Mouse (Mus musculus) limb, embryonic 10.5 days (tissue): Measurements from ENCODE around the gene Ggct. TPM values are rescaled to one million over a fixed set of nuclear protein-coding genes. Genes with fewer than 3 reads are reported as not detected.

Source experiments
- DNase-seq: peaks from one replicate; pipeline ENCODE4 v3.0.0-alpha.2; 2017; ENCODE audit warnings: low spot score
- H3K27ac ChIP-seq: fragments of 300-500 bp; sonication (generic); 2 replicates; pipeline ENCODE4 v1.5.1; 2016; ENCODE audit warnings: mild to moderate bottlenecking
- H3K27me3 ChIP-seq: fragments of 300-500 bp; sonication (generic); 2 replicates; pipeline ENCODE4 v1.6.1; 2016; ENCODE audit warnings: low read depth, mild to moderate bottlenecking; ENCODE audit not compliant: poor library complexity, severe bottlenecking
- H3K36me3 ChIP-seq: fragments of 300-500 bp; sonication (generic); 2 replicates; pipeline ENCODE4 v1.6.1; 2016; ENCODE audit warnings: mild to moderate bottlenecking, moderate library complexity
- H3K4me1 ChIP-seq: fragments of 300-500 bp; sonication (generic); 2 replicates; pipeline ENCODE4 v1.6.1; 2016
- H3K4me3 ChIP-seq: fragments of 300-500 bp; sonication (generic); 2 replicates; pipeline ENCODE4 v1.5.1; 2016; ENCODE audit warnings: mild to moderate bottlenecking, moderate library complexity
- H3K9me3 ChIP-seq: fragments of 300-500 bp; sonication (generic); replicated peaks from 2 replicates; pipeline ENCODE4 v1.6.1; 2016; ENCODE audit warnings: mild to moderate bottlenecking
- WGBS: fragments of 180-500 bp; shearing (Covaris S2); methylation state at CpG from one replicate; pipeline ENCODE4 v1.1.7; 2016; 5-methylcytosine and 5-hydroxymethylcytosine counted together
- polyA plus RNA-seq: library from polyadenylated mRNA; unstranded; fragments of >200 nt; fragmentation: Nextera tagmentation; extraction: Ambion mirVana; gene quantifications from 2 replicates; pipeline ENCODE4 v1.2.1, GENCODE M21; 2016

The Ggct gene
- 8.5 and 11.9 TPM in 2 replicates for polyA plus RNA-seq

DNA sequence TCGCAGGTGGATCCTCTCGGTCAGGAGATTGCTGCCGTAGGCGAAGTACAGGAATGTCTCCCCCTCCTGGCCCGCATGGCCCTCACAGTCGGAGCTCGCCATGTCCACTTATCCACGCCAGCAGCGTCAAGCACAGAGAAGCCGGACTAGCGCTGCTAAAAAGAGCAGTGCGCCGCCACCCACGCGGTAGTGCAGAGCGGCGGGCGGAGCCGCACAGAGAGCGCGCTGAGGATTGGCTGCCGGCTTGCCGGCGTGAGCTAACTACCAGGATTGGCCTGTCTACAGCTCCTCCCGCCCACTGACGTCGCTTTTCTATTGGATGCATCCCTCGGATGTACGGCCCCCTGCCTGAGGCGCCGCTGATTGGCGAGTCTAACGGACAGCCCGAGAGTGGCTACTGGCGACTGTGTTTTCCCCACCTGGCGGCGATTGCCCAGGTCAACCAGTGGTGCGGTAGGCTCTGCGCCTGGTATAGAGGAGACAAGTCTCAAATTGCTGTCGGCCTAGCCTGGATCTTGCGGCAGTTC, at the start of gene Ggct:
Ggct (minus strand) TSS at position 217 of the 527 bp plus-strand sequence.
- peak within 1 kb of the TSS; percentile 73 for H3K27ac ChIP-seq

DNA sequence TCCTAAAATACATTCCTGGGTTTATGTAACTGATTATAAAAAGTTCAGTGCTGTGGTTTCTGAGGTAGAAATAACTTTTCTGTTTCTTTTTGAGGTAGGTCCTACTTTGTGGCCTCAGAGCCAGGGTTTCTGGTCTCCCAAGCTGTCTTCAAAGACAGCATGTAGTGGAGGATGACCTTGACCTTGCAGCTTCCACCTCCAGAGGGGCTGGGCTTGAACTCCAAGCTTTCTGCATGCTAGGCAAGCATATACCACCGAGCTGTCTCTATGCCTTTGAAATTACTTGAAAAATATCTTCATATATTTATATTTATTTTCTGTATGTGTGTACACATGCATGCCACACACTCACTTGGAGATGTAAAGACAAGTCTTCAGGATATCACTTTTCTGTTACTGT, 47.3 kb upstream of the Ggct start:
- Histone ChIP-seq H3K9me3 (no peaks in the 10 kb centered on the region), H3K4me1 (peaks cover 21% of the 10 kb centered on the region), H3K27me3 (no peaks in the 10 kb centered on the region), H3K27ac (no peak overlapping the region), H3K4me3 (no peak overlapping the region), H3K36me3 (no peaks in the 10 kb centered on the region)
- 78% methylated on average over 1 of the region's 1 CpGs for WGBS
- no peak for DNase-seq

More for the DNA sequence above, at the start of gene Ggct:
- peak; percentile 94 for DNase-seq
- Histone ChIP-seq H3K27me3 (no peaks in the 10 kb centered on the region), H3K4me3 (peak within 1 kb of the TSS; percentile 61), H3K9me3 (no peaks in the 10 kb centered on the region), H3K4me1 (peaks cover 15% of the 10 kb centered on the region), H3K36me3 (no peaks in the 10 kb centered on the region)
- WGBS, result under 1% methylated on average over 41 of the region's 41 CpGs

DNA sequence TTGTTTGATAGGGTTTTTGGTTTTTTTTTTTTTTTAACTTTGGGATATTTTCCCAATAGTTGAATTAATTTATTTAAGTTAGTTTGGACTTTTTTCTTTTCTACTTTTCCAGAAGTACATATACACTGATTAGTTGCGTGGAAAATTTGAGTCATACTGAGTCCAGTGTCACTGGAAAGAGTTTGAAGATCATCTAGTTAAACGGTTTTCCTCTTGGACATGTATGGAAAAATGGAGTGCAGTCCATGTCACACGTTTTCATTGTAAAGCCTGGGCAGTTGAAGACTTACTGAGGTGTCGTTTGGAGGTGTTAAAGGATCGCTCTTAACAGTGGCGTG, 46.7 kb upstream of the Ggct start:
- 73% methylated on average over 6 of the region's 6 CpGs for WGBS
- H3K9me3 ChIP-seq, result no peaks in the 10 kb centered on the region
- no peaks in the 10 kb centered on the region for H3K27me3 ChIP-seq
- DNase-seq, result no peak
- peaks cover 21% of the 10 kb centered on the region for H3K4me1 ChIP-seq
- no peaks in the 10 kb centered on the region for H3K36me3 ChIP-seq
- H3K4me3 ChIP-seq, result peak overlapping the region; percentile 99
- H3K27ac ChIP-seq, result 0 out of 2 replicates have a peak overlapping the region, but pooled peaks have one; percentile 96

DNA sequence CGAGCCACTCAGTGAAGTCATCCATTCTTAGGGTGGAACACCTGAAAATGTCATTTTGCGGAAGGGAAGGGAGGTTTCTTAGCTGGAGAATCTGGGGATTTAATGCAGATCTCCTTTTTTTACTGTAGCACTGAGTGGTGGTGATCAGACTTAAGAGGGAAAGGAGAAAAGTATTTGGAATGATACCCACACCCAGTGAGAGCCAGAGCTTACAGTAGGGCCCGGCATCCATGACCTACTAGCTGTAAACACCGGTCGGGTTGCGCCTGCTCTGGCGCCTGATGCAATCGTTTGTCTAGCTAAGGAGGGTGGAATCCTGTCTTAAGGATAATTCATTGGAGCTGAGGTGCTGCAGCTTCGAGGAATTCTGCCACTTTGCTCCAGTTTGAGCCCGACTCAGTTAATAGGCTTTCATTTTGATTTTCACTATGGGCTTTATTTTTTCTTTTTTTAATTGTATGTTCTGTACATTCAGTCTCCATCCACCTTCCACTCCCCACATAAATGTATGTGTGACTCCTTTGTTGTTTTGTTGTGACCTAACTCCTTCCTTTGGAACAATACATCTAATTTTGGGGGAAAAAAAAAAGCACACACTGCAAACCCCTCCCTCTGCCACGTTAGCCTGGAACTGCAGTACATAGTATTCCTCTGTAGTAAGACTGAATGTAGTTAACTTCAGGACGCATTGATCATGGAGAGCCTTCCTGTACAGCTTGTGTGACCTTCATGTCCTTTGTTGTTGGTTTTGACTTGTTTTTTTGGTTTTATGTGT, 46.1 kb upstream of the Ggct start:
- H3K4me3 ChIP-seq, result peak overlapping the region; percentile 99
- H3K9me3 ChIP-seq, result no peaks in the 10 kb centered on the region
- 5% methylated on average over 12 of the region's 12 CpGs for WGBS
- peaks cover 21% of the 10 kb centered on the region for H3K4me1 ChIP-seq
- peak overlapping the region; percentile 96 for H3K27ac ChIP-seq
- H3K27me3 ChIP-seq, result no peaks in the 10 kb centered on the region
- H3K36me3 ChIP-seq, result no peaks in the 10 kb centered on the region
- DNase-seq, result peak; percentile 44

DNA sequence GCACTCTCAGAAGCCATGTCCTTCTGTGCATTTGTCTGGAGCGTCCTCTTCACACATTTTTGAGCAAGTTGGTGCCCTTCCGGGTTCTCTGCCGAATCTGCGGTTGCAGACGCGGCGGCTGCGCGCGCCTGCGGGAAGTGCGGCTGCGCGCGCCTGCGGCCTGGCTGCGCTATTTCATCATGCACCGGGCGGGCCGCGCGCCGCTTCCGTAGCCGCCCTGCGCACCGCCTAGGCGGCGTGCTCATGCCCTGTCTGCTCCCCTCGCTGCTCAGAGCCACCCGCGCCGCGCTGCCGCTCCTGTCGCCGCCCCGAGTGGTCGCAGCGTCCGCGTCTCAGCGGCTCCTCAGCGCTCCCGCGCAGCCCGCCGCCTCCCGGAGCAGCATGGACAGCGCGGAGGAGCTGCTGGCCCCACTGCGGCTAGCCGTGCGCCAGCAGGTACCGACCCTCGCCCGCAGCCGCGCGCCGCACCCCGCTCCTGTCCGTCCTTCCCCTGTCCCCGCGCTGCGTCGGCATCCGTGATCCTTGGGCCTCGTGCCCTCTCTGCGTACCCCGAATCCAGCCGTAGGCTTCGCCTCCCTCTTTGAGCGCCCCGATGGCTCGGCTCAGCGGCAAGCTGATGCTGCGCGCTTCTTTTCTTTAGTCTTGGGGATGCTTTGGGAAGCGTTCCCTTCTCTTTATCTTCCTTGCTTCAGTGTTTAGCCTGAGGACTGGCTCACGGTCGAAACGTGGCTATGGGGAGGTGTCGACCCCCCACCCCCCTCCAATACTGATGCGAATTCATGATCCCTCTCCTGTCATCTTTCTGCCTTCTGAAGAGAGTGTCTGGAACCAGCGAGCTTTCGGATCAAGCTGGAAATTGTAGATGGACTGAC, 45.3 kb upstream of the Ggct start, which contains the start of gene Gars:
Gars (plus strand) TSS at position 209 of the 872 bp plus-strand sequence.
- H3K4me3 ChIP-seq, result peak within 1 kb of the TSS; percentile 99
- H3K27me3 ChIP-seq, result no peaks in the 10 kb centered on the region
- DNase-seq, result peak; percentile 89
- H3K27ac ChIP-seq, result peak within 1 kb of the TSS; percentile 96
- no peaks in the 10 kb centered on the region for H3K9me3 ChIP-seq
- H3K36me3 ChIP-seq, result no peaks in the 10 kb centered on the region
- under 1% methylated on average over 87 of the region's 87 CpGs for WGBS
- H3K4me1 ChIP-seq, result peaks cover 21% of the 10 kb centered on the region

DNA sequence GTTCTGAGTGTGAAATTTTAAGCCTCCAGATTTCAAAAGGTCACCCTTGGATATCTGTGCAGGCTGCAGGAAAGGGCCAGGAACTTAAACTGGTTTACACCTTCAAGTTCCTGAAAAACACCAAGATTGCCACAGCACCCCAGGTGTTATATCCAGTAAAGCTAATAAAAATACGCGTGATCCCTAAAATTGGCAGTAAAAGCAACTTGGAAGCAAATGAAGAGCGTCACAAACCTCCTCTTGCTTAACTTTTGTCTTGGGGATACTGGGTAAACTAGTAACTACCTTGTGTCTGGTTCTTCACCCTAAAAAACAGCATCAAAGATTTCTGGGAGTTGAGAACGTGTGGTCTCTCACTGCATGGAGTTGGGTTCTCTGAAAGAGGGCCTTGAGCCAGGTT, 44.0 kb upstream of the Ggct start:
- DNase-seq, result no peak
- Histone ChIP-seq H3K27me3 (no peaks in the 10 kb centered on the region), H3K4me1 (peaks cover 21% of the 10 kb centered on the region), H3K36me3 (no peaks in the 10 kb centered on the region), H3K9me3 (no peaks in the 10 kb centered on the region), H3K4me3 (no peak overlapping the region), H3K27ac (peak overlapping the region; percentile 96; the same call in 1 of the 2 replicates)
- 85% methylated on average over 4 of the region's 4 CpGs for whole genome bisulfite sequencing

DNA sequence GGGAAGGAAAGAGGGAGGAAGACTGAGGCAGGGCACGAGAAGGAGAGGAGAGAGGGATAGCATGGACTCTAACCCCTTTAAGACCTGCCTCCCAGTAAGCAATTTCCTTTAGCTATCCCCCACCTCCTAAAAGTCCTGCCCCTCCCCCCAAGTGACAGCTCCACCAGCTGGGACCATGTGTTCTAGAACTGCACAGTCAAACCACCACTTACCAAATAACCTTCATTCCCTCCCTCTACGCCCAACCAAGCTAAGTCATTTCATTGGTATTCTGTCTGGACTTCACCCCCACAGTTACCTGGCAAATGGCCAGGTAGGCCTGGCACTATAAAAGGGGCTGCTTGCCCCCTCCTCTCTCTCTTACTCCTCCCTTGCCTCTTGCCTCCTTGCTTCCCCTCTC, 34.9 kb upstream of the Ggct start:
- H3K9me3 ChIP-seq, result no peaks in the 10 kb centered on the region
- no peak overlapping the region for H3K27ac ChIP-seq
- no peaks in the 10 kb centered on the region; the same call in 1 of the 2 replicates for H3K4me1 ChIP-seq
- WGBS, result 82% methylated on average over 2 of the region's 2 CpGs
- no peak overlapping the region for H3K4me3 ChIP-seq
- DNase-seq, result no peak
- H3K36me3 ChIP-seq, result no peaks in the 10 kb centered on the region
- no peaks in the 10 kb centered on the region for H3K27me3 ChIP-seq

DNA sequence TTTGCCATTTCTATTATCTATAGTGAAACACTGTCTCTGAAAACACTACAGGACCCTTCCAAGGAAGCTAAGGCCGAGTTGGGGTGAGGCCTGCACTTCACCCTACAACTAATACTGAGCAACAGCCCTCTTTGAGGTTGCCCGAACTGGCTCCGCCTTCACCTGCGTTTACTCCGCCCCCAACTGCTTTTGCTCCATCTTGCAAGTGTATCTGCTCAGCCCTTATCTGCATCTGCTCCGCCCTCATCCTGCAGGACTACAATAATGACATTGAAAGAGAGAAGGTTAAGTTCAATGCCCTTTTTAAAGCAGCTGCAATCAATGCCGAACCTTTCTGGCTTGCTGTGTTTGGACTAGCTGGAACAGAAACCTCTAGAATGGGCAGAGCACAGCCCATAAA, 29.1 kb upstream of the Ggct start:
- Histone ChIP-seq H3K27me3 (no peaks in the 10 kb centered on the region), H3K4me3 (no peak overlapping the region), H3K36me3 (no peaks in the 10 kb centered on the region), H3K9me3 (no peaks in the 10 kb centered on the region), H3K4me1 (peaks cover 2% of the 10 kb centered on the region), H3K27ac (no peak overlapping the region)
- WGBS, result 90% methylated on average over 7 of the region's 7 CpGs
- no peak for DNase-seq

DNA sequence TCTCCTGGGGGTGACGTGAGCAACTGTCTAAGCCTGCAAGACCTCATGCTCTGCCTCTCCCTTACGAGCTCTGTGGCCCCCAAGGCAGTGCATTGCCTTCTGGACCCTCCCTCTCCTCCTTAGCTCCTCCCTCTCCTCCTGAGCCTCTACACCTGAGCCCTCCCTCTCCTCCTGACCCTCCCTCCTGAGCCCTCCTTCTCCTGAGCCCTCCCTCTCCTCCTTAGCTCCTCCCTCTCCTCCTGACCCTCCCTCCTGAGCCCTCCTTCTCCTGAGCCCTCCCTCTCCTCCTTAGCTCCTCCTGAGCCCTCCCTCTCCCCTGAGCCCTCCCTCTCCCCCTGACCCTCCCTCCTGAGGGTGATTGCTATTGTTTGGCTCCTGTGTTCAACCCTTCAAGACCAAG, 25.7 kb upstream of the Ggct start:
- no peak for DNase-seq
- Histone ChIP-seq H3K9me3 (no peaks in the 10 kb centered on the region), H3K27me3 (no peaks in the 10 kb centered on the region), H3K36me3 (no peaks in the 10 kb centered on the region), H3K4me1 (peaks cover 13% of the 10 kb centered on the region), H3K4me3 (no peak overlapping the region), H3K27ac (no peak overlapping the region)
- WGBS, result 70% methylated on average over 2 of the region's 2 CpGs

DNA sequence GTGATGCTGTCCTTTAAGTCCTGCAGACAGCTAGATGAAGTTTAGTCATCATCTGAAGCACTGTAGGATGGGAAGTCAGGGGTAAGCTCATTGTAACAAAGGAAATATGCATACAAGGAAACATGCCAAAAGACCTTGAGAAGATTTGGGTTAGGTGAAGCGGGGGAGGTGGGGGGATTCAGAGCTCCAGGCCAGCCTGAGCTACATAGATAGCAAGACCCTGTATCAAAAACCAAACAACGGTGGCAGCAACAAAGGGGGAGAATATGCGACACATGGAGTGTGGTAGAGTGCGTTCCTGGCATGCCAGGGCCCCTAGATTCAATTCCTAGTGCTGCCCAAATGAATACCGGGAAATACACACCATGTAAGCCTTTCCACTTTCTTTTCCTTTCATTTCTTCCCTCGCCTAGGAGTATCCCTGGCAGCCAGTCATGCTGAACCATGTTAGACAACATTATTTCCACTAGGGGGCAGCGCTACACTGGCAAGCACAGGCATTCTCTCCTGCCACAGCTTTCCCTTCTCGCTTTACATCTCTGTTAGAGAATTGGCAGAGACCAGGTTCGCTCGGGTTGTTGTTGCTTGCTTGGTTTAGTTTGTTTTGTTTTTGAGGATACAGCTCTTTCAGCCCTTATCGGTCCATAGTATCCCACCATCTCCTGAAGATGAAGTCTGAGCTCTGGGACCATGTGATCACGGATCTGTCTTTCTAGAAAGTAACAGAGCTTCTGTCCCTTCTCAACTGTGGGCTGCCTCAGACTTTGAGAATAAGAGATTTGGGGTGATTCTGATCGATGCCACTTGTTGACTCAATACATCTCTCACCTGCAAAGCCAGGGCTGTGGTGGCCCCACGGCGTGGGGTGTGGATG, 24.2 kb upstream of the Ggct start:
- 31% methylated on average over 15 of the region's 15 CpGs for WGBS
- no peaks in the 10 kb centered on the region for H3K9me3 ChIP-seq
- peaks cover 13% of the 10 kb centered on the region for H3K4me1 ChIP-seq
- no peak overlapping the region for H3K4me3 ChIP-seq
- no peaks in the 10 kb centered on the region for H3K27me3 ChIP-seq
- no peaks in the 10 kb centered on the region for H3K36me3 ChIP-seq
- H3K27ac ChIP-seq, result no peak overlapping the region
- peak; percentile 70 for DNase-seq

DNA sequence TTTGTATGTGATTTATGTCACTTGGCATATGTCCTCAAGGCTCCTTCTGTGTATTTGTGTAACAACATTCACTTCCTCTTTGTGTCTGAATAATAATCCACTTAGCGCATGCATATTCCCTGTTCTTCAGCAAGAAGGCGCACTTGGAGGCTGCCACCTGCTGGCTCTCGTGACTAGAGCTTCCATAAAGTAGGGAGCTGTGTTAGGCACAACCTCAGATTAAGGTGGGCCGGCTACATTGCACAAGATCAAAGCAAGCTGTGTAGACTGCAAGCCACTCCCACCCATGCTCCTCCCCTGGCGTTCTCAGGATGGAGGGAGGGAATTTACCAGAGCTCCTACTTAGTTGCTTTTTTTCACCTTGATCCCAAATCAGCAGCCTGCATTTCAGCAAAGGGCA, 23.5 kb upstream of the Ggct start:
- no peaks in the 10 kb centered on the region for H3K9me3 ChIP-seq
- 18% methylated on average over 5 of the region's 5 CpGs for WGBS
- H3K27me3 ChIP-seq, result no peaks in the 10 kb centered on the region
- no peak overlapping the region for H3K27ac ChIP-seq
- H3K4me1 ChIP-seq, result peaks cover 13% of the 10 kb centered on the region
- no peak overlapping the region for H3K4me3 ChIP-seq
- peak; percentile 40 for DNase-seq
- H3K36me3 ChIP-seq, result no peaks in the 10 kb centered on the region

DNA sequence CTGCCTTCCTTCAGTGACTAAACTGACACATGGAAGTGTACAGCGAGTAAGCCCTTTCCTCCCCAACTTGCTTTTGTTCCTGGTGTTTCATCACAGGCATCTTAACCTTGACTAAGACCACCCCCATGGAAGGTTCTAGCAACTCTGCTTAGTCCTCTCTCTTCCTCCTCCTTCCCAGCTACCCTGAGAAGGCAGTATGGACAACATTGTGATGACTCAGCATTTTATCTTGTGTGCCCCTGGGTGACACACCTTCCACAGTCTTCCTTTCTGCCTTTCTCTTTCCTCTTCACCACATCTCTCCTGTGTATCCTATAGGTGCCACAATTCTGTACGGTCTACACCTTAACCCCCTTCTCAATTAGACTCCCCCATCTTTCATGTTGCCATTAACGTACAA, 21.4 kb upstream of the Ggct start:
- no peak for DNase-seq
- Histone ChIP-seq H3K4me1 (peaks cover 13% of the 10 kb centered on the region), H3K36me3 (no peaks in the 10 kb centered on the region), H3K4me3 (no peak overlapping the region), H3K27ac (no peak overlapping the region), H3K9me3 (no peaks in the 10 kb centered on the region), H3K27me3 (peaks cover 8% of the 10 kb centered on the region)
- 92% methylated on average over 3 of the region's 3 CpGs for WGBS
